ENCODE assay signal across 16 mouse cellular contexts in the genomic region with DNA sequence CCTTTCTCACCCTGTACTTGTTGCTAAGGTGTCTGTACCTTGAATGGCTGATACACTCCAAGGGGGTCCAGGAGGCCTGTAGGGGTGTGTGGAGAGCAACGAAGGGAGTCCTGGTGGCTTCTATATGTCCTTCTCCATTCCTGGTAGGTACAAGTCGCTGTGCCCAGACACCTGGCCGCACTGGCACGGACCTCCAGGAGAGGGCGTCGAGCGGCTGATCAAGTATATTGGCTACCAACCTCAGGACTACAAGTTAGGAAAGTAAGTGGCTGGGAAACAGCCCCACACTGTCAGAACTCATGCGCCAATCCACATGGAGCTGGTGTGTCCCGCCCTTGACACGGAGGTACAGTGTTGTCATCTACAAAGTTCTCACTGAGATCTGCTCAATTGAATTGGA. TPM values are rescaled to one million over a fixed set of nuclear protein-coding genes. Genes with fewer than 3 reads are reported as not detected.
A peak's percentile ranks its signal among the peaks of the same experiment; 100 is the strongest.
DNase-seq lines count a peak whose midpoint lies in the region; TF ChIP-seq lines count a peak whose summit lies in the region.
"Had no signal": no experiment of that assay in that cellular context is flagged by ENCODE, and none has a peak within 500 bp of the region (broad histone marks: within the 10 kb centered on the region; RNA-seq: fewer than 3 reads in every experiment).

No protein-coding gene starts in this region.

- H3K4me1 ChIP-seq in lung, adult 2 months (ENCODE audit: control insufficient read depth, insufficient read depth, low read length) = no peaks in the 10 kb centered on the region
- no peaks in the 10 kb centered on the region for H3K4me1 ChIP-seq in MEL (ENCODE audit: control insufficient read depth in 1 of 2, insufficient read depth in 2 of 2, low read length in 2 of 2)
- no peaks in the 10 kb centered on the region for H3K4me1 ChIP-seq in small intestine, adult 2 months (ENCODE audit: control insufficient read depth, insufficient read depth, insufficient read length, low read length)
- H3K4me1 ChIP-seq: liver, embryonic 13.5 days had no signal

- 59% methylated on average over 10 of the region's 10 CpGs for WGBS in lung, adult 2 months
- WGBS in small intestine, adult 2 months = 62% methylated on average over 10 of the region's 10 CpGs

- H3K36me3 ChIP-seq in MEL (ENCODE audit: control insufficient read depth in 1 of 2, insufficient read depth in 2 of 2, low read length in 2 of 2) = no peaks in the 10 kb centered on the region
- H3K36me3 ChIP-seq in small intestine, adult 2 months (ENCODE audit: control insufficient read depth, insufficient read depth, low read length) = no peaks in the 10 kb centered on the region
- H3K36me3 ChIP-seq: embryonic facial prominence, embryonic 13.5 days; forebrain, embryonic 12.5 days; kidney, embryonic 15.5 days; liver, embryonic 13.5 days; neural tube, embryonic 15.5 days had no signal

- DNase-seq in gastrocnemius, adult 2 months = no peak
- no peak for DNase-seq in gastrocnemius, adult 8-10 months (ENCODE audit: low spot score in 2 of 2)
- no peak for DNase-seq in lung, adult 2 months
- DNase-seq in lung, postnatal 10 days = no peak
- DNase-seq in MEL (ENCODE audit: low read depth, low spot score) = peak; percentile 50
- no peak for DNase-seq in urinary bladder, postnatal 25 days (ENCODE audit: low spot score)
- no peak for DNase-seq in cerebellum, postnatal 10 days
- DNase-seq: adrenal gland, adult 2 months; cerebellum, postnatal 25 days; liver, embryonic 13.5 days; thymus, adult 18-20 months had no signal

- no peak overlapping the region for H3K9ac ChIP-seq in MEL (ENCODE audit: control insufficient read depth, low read depth, low read length, poor library complexity, severe bottlenecking)
- H3K9ac ChIP-seq: embryonic facial prominence, embryonic 13.5 days; forebrain, embryonic 12.5 days; kidney, embryonic 15.5 days; liver, embryonic 13.5 days; neural tube, embryonic 15.5 days had no signal

- intact Hi-C loops in gastrocnemius, adult 2 months (cut with DNase I) = no loop called here

- H3K9me3 ChIP-seq in MEL (replicated peaks; ENCODE audit: insufficient read depth, low read length) = no peaks in the 10 kb centered on the region
- H3K9me3 ChIP-seq: embryonic facial prominence, embryonic 13.5 days; forebrain, embryonic 12.5 days; kidney, embryonic 15.5 days; liver, embryonic 13.5 days; neural tube, embryonic 15.5 days had no signal

- H3K4me3 ChIP-seq in gastrocnemius, adult 2 months = no peak overlapping the region
- no peak overlapping the region for H3K4me3 ChIP-seq in lung, adult 2 months (replicated peaks; ENCODE audit: extremely low read depth, low read depth, low read length)
- H3K4me3 ChIP-seq in MEL (ENCODE audit: control insufficient read depth in 1 of 2, insufficient read depth in 1 of 2, low read depth in 2 of 2, low read length in 2 of 2) = no peak overlapping the region
- no peak overlapping the region for H3K4me3 ChIP-seq in small intestine, adult 2 months (ENCODE audit: low read depth, low read length)
- H3K4me3 ChIP-seq: embryonic facial prominence, embryonic 13.5 days; forebrain, embryonic 12.5 days; kidney, embryonic 15.5 days; liver, embryonic 13.5 days; neural tube, embryonic 15.5 days had no signal

- no peak overlapping the region for H3K27ac ChIP-seq in gastrocnemius, adult 2 months
- no peak overlapping the region for H3K27ac ChIP-seq in MEL (ENCODE audit: control insufficient read depth, low read depth, low read length)
- no peak overlapping the region for H3K27ac ChIP-seq in small intestine, adult 2 months (ENCODE audit: insufficient read depth, low read depth, low read length)
- H3K27ac ChIP-seq: embryonic facial prominence, embryonic 13.5 days; forebrain, embryonic 12.5 days; kidney, embryonic 15.5 days; liver, embryonic 13.5 days; neural tube, embryonic 15.5 days had no signal

- TF ChIP-seq CTCF in gastrocnemius, adult 2 months (IDR thresholded peaks at IDR 0.05) = peak; percentile 21; the same call in 1 of the 2 replicates
- 0 out of 2 replicates have a peak, but pooled peaks have one; percentile 21 for TF ChIP-seq CTCF in lung, adult 2 months (IDR thresholded peaks at IDR 0.05; ENCODE audit: insufficient read depth, low read length)
- peak; percentile 38 to 65 (median 56); a peak in 5 of 6 replicates for TF ChIP-seq CTCF in MEL (IDR thresholded peaks at IDR 0.05 in 2 of 3, conservative IDR thresholded peaks at IDR 0.05 in 1 of 3; ENCODE audit: control insufficient read depth in 1 of 3, insufficient read depth in 1 of 3, low read depth in 2 of 3, low read length in 3 of 3, poor library complexity in 1 of 3, severe bottlenecking in 1 of 3)
- TF ChIP-seq CTCF in small intestine, adult 2 months (IDR thresholded peaks at IDR 0.05; ENCODE audit: extremely low read depth, insufficient read length, insufficient replicate concordance, low read depth, low read length) = peak; percentile 31; the same call in 1 of the 2 replicates

- no peak for TF ChIP-seq EP300 in MEL (IDR thresholded peaks at IDR 0.05; ENCODE audit: low read depth in 1 of 2, low read length in 2 of 2)

- no peaks in the 10 kb centered on the region for H3K79me2 ChIP-seq in MEL (ENCODE audit: control insufficient read depth, insufficient read depth, low read length, poor library complexity)

- no peak for TF ChIP-seq POLR2A in lung, adult 2 months (IDR thresholded peaks at IDR 0.05; ENCODE audit: borderline replicate concordance, extremely low read depth, low read depth, low read length)
- no peak for TF ChIP-seq POLR2A in MEL (IDR thresholded peaks at IDR 0.05; ENCODE audit: control insufficient read depth in 1 of 2, insufficient read depth in 1 of 2, low read depth in 1 of 2, low read length in 2 of 2, poor library complexity in 1 of 2)
- TF ChIP-seq POLR2A in small intestine, adult 2 months (IDR thresholded peaks at IDR 0.05; ENCODE audit: low read depth, low read length) = no peak

- no peaks in the 10 kb centered on the region for H3K27me3 ChIP-seq in MEL (ENCODE audit: control insufficient read depth in 1 of 2, insufficient read depth in 2 of 2, low read length in 2 of 2)
- H3K27me3 ChIP-seq in small intestine, adult 2 months (ENCODE audit: control insufficient read depth, insufficient read depth, low read length) = no peaks in the 10 kb centered on the region
- H3K27me3 ChIP-seq: embryonic facial prominence, embryonic 13.5 days; forebrain, embryonic 12.5 days; kidney, embryonic 15.5 days; liver, embryonic 13.5 days; neural tube, embryonic 15.5 days had no signal

- TF ChIP-seq RAD21 in MEL (IDR thresholded peaks at IDR 0.05; ENCODE audit: low read depth, low read length) = peak; percentile 48

TF ChIP-seq in MEL, 35 proteins besides CTCF, POLR2A, EP300 and RAD21:
- peak; percentile 29; the same call in 1 of the 2 replicates for TF ChIP-seq ZC3H11A (IDR thresholded peaks at IDR 0.05; ENCODE audit: low read depth, low read length)
- TF ChIP-seq SMC3 (IDR thresholded peaks at IDR 0.05; ENCODE audit: low read depth, low read length) = peak; percentile 60
- no peak for TF ChIP-seq TAL1 (IDR thresholded peaks at IDR 0.05; ENCODE audit: low read length)

RNA-seq across cellular contexts. Expression of a gene that starts 28.8 kb away (rescaled TPM):
- 10 to 100 TPM; 16.8 to 21.1 TPM for total RNA-seq in gastrocnemius, adult 2 months (2021)
- total RNA-seq in gastrocnemius, adult 8-10 months (2022) = 10 to 100 TPM; 10.2 to 16.6 (median 14.2) TPM
- 278 and 318 TPM in 2 replicates for polyA plus RNA-seq in lung, adult 2 months (2012; rRNA removed)
- 41.9 and 47.8 TPM in 2 replicates for total RNA-seq in MEL (2012; rRNA removed)
- polyA plus RNA-seq in MEL (2012; ENCODE audit: insufficient read depth in 1 of 2, insufficient read length in 2 of 2, low read depth in 1 of 2, low replicate concordance in 2 of 2, missing spikeins in 1 of 2) = 10 to 100 TPM in 1 of 2 experiments, not detected in 1; 42.2 TPM
- 47.1 and 80.2 TPM in 2 replicates for polyA plus RNA-seq in small intestine, adult 2 months (2012; rRNA removed)

RNA-seq across cellular contexts. Expression of a gene that starts 28.9 kb away (rescaled TPM):
- 100 to 1,000 TPM; 116 to 120 TPM for total RNA-seq in gastrocnemius, adult 2 months (2021)
- total RNA-seq in gastrocnemius, adult 8-10 months (2022) = 100 to 1,000 TPM; 129 to 147 (median 134) TPM
- 69.2 and 74.3 TPM in 2 replicates for polyA plus RNA-seq in lung, adult 2 months (2012; rRNA removed)
- total RNA-seq in MEL (2012; rRNA removed) = 19.8 and 21.8 TPM in 2 replicates
- polyA plus RNA-seq in MEL (2012; ENCODE audit: insufficient read depth in 1 of 2, insufficient read length in 2 of 2, low read depth in 1 of 2, low replicate concordance in 2 of 2, missing spikeins in 1 of 2) = 100 to 1,000 TPM in 1 of 2 experiments, 10 to 100 TPM in 1; 45.4 to 150 TPM
- 36.6 and 76.1 TPM in 2 replicates for polyA plus RNA-seq in small intestine, adult 2 months (2012; rRNA removed)
